Mouse (Mus musculus) lung, postnatal 0 days (tissue): ENCODE results near the gene Mdm2. TPM values are rescaled to one million over a fixed set of nuclear protein-coding genes. Genes with fewer than 3 reads are reported as not detected.
A peak's percentile ranks its signal among the peaks of the same experiment; 100 is the strongest.

Experiments
- ATAC-seq: fragments of 200-750 bp; cut with Nextera tagmentation; 2 replicates; pipeline ENCODE4 v1.8.0; 2017; ENCODE audit warnings: moderate library complexity
- DNase-seq: peaks from one replicate; pipeline ENCODE4 v3.0.0-alpha.2; 2016; ENCODE audit warnings: low spot score
- H3K27ac ChIP-seq: fragments of 300-500 bp; sonication (generic); 2 replicates; pipeline ENCODE4 v1.5.1; 2014; ENCODE audit warnings: antibody characterized with exemption, mild to moderate bottlenecking, low read length, mixed read lengths
- H3K27me3 ChIP-seq: fragments of 300-500 bp; sonication (generic); replicated peaks from 2 replicates; pipeline ENCODE4 v1.6.1; 2014; ENCODE audit warnings: low read length, mixed read lengths; ENCODE audit not compliant: insufficient read depth
- H3K36me3 ChIP-seq: fragments of 300-500 bp; sonication (generic); 2 replicates; pipeline ENCODE4 v1.6.1; 2014; ENCODE audit warnings: low read length, mixed read lengths; ENCODE audit not compliant: insufficient read depth
- H3K4me1 ChIP-seq: fragments of 300-500 bp; sonication (generic); 2 replicates; pipeline ENCODE4 v1.6.1; 2014; ENCODE audit warnings: antibody characterized with exemption, low read depth, low read length, mixed read lengths; ENCODE audit not compliant: insufficient read depth
- H3K4me2 ChIP-seq: fragments of 300-500 bp; sonication (generic); replicated peaks from 2 replicates; pipeline ENCODE4 v1.6.1; 2014; ENCODE audit warnings: low read depth, mild to moderate bottlenecking, low read length, moderate library complexity, mixed read lengths
- H3K4me3 ChIP-seq: fragments of 300-500 bp; sonication (generic); 2 replicates; pipeline ENCODE4 v1.5.1; 2014; ENCODE audit warnings: low read depth, low read length
- H3K9ac ChIP-seq: fragments of 300-500 bp; sonication (generic); replicated peaks from 2 replicates; pipeline ENCODE4 v1.6.1; 2014; ENCODE audit warnings: low read depth, mild to moderate bottlenecking
- H3K9me3 ChIP-seq: fragments of 300-500 bp; sonication (generic); 2 replicates; pipeline ENCODE4 v1.6.1; 2016; ENCODE audit warnings: low read length, mixed read lengths
- CTCF ChIP-seq: IDR thresholded peaks from 2 replicates; pipeline ENCODE4 v1.5.1; 2016; ENCODE audit warnings: antibody characterized with exemption, mild to moderate bottlenecking
- EP300 ChIP-seq: IDR thresholded peaks from 2 replicates; pipeline ENCODE4 v1.6.1; 2016; ENCODE audit warnings: antibody characterized with exemption, mild to moderate bottlenecking, control low read depth
- WGBS: fragments of 180-500 bp; shearing (Covaris S2); extraction: QIAGEN DNeasy Blood & Tissue Kit; methylation state at CpG from one replicate; pipeline ENCODE4 v1.1.7; 2014; 5-methylcytosine and 5-hydroxymethylcytosine counted together
- polyA plus RNA-seq: library from polyadenylated mRNA; unstranded; fragments of >200 nt; fragmentation: Nextera tagmentation; extraction: Ambion mirVana; gene quantifications from 2 replicates; pipeline ENCODE4 v1.2.1, GENCODE M21; 2015

The Mdm2 gene
- polyA plus RNA-seq, 1 experiment from 2014 or later = 22.7 TPM

DNA sequence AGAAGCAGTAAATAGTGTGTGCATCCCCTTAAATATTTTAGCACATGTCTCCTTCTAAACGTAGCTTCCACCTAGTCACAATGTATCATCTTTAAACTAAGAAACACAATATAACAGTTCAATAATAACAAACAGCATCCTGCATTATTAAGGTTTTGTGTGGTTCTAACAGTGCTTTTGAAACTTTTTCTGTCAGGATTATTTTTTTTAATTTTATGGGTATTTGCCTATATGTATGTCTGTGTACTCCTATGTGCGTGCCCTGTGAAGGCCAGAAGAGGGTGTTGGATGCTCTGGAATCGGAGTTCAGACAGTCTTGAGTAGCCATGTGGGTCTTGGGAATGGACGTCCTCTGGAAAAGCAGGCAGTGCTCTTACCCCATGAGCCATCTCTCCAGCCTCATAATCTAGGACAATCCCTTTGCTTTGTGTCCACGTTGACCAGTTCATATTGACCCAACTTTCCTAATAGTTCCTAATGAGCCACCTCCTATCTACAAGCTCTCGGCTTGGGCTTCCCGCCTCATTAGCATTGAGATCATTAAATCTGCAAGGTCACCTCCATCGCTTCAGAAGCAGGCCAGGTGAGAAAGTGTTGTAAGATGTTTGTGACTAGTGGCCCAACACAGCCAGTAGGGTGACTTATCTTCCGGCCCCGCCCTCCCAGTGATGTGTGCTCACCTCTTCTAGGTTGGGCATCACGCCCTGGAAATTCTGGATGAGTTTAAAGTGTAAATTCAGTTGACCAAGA lies 61.1 kb downstream of the Mdm2 start:
- Histone ChIP-seq H3K4me3 (no peak overlapping the region), H3K36me3 (no peaks in the 10 kb centered on the region), H3K27me3 (no peaks in the 10 kb centered on the region), H3K9me3 (no peaks in the 10 kb centered on the region), H3K9ac (no peak overlapping the region), H3K4me1 (no peaks in the 10 kb centered on the region), H3K4me2 (no peak overlapping the region), H3K27ac (peak overlapping the region; percentile 48)
- DNase-seq (peak; percentile 91), ATAC-seq (peak; percentile 93)
- 74% methylated on average over 11 of the region's 11 CpGs for WGBS
- TF ChIP-seq CTCF (no peak), EP300 (no peak; the same call in 1 of the 2 replicates)

DNA sequence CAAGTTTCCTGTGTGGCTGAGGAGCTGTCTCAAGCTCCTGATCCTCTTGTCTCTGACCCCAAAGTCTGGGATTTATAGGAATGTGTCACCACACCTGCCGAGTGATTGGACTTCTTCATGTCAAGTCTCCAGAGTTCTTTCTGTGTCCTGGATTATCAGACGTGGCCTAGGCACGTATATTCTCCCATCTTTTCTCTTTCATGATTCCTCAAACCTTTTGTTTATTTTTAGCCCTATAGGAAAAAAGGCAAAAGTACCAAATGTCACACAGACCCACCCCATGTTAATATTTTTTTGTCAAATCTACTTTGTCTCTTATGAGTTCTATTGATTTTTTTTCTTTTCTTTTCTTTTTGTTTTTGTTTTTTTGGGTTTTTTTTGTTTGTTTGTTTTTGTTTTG lies 61.9 kb downstream of the Mdm2 start:
- WGBS = 72% methylated on average over 3 of the region's 3 CpGs
- Histone ChIP-seq H3K27ac (no peak overlapping the region), H3K9me3 (no peaks in the 10 kb centered on the region), H3K9ac (no peak overlapping the region), H3K36me3 (no peaks in the 10 kb centered on the region), H3K4me1 (no peaks in the 10 kb centered on the region), H3K27me3 (no peaks in the 10 kb centered on the region), H3K4me2 (no peak overlapping the region), H3K4me3 (no peak overlapping the region)
- DNase-seq (no peak), ATAC-seq (no peak)
- no peak for TF ChIP-seq CTCF
- TF ChIP-seq EP300 = no peak

DNA sequence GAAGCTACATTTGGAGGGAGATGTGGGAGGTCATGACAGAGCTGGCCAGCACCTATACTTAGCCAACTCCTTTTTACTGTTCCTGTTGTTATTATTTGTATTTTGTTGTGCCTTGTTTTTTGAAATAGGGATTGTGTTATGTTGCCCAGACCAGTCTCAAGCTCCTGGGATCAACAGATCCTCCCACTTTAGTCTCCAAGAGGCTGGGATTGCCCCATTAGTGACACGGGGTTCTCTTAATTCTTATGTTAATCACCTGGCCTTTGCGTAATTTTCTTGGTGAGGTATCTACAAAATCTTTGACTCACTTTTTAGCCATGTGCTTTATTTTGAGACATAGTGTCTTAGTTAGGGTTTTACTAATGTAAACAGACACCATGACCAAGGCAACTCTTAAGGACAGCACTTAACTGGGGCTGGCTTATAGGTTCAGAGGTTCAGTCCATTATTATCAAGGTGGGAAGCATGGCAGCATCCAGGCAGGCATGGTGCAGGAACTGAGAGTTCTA lies 62.5 kb downstream of the Mdm2 start:
- no peak for TF ChIP-seq EP300
- no peak for TF ChIP-seq CTCF
- WGBS = 76% methylated on average over 2 of the region's 2 CpGs
- H3K4me1 ChIP-seq = peaks cover 4% of the 10 kb centered on the region; the same call in 1 of the 2 replicates
- H3K9ac ChIP-seq = no peak overlapping the region
- no peak overlapping the region for H3K4me2 ChIP-seq
- H3K27me3 ChIP-seq = no peaks in the 10 kb centered on the region
- DNase-seq (no peak), ATAC-seq (no peak)
- no peak overlapping the region for H3K27ac ChIP-seq
- no peaks in the 10 kb centered on the region for H3K36me3 ChIP-seq
- no peak overlapping the region for H3K4me3 ChIP-seq
- no peaks in the 10 kb centered on the region for H3K9me3 ChIP-seq

DNA sequence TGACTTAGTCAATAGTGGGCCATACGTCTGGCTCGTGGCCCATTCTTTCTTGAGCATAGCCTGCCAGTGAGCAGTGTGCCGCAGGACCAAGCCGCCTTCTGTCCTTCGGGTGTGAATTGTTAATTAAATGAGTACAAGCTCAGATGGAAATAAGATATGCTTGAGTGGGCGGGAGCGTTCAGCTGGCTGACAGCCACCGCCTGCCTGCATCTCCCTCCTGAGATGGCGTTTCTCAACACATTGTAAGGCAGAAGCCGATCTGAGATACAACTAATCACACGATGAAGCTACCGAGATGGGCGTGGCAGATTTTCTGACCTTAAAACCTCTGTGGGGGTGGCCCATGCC lies 63.4 kb downstream of the Mdm2 start:
- DNase-seq (no peak), ATAC-seq (no peak)
- no peak overlapping the region for H3K4me2 ChIP-seq
- peaks cover 5% of the 10 kb centered on the region; the same call in 1 of the 2 replicates for H3K4me1 ChIP-seq
- H3K36me3 ChIP-seq = no peaks in the 10 kb centered on the region
- TF ChIP-seq CTCF = no peak
- no peak for TF ChIP-seq EP300
- no peaks in the 10 kb centered on the region for H3K9me3 ChIP-seq
- H3K27me3 ChIP-seq = no peaks in the 10 kb centered on the region
- 75% methylated on average over 13 of the region's 13 CpGs for WGBS
- no peak overlapping the region for H3K4me3 ChIP-seq
- H3K9ac ChIP-seq = no peak overlapping the region
- no peak overlapping the region for H3K27ac ChIP-seq

DNA sequence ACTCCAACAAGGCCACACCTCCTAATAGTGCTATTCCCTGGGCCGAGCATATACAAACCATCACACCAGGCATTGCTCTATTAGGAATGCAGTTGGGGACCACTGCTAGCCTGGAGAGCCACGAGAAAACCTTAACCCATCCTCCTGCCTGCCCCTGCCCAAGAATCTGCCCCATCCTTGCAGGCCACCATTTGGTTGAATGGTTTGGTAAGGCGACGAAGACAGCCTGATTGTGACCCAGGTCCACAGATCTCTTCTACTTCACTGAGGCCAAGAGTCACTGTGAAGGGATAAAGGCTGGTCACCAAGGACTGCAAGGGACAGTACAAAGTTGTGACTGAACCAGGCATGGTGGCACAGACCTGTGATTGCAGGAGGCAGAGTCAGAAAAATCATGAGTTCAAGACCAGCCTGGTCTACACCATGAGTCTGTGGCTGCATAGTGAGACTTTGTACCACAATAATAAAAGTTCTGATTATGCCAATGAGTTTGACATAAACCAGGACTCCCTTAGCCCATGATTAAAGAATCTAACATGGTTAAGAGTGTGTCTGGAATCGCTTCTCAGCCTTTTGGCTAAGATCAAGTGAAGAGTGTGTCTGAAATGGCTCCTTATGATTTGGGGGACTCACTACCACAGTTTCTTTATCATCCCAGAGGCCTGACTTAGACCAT lies 63.9 kb downstream of the Mdm2 start:
- no peak overlapping the region for H3K4me3 ChIP-seq
- no peak overlapping the region for H3K4me2 ChIP-seq
- no peaks in the 10 kb centered on the region for H3K9me3 ChIP-seq
- no peak overlapping the region for H3K9ac ChIP-seq
- no peak for ATAC-seq
- WGBS = 89% methylated on average over 5 of the region's 5 CpGs
- no peak for TF ChIP-seq CTCF
- TF ChIP-seq EP300 = no peak
- H3K27ac ChIP-seq = no peak overlapping the region
- no peaks in the 10 kb centered on the region for H3K27me3 ChIP-seq
- H3K4me1 ChIP-seq = peaks cover 5% of the 10 kb centered on the region; the same call in 1 of the 2 replicates
- no peak for DNase-seq
- H3K36me3 ChIP-seq = no peaks in the 10 kb centered on the region

DNA sequence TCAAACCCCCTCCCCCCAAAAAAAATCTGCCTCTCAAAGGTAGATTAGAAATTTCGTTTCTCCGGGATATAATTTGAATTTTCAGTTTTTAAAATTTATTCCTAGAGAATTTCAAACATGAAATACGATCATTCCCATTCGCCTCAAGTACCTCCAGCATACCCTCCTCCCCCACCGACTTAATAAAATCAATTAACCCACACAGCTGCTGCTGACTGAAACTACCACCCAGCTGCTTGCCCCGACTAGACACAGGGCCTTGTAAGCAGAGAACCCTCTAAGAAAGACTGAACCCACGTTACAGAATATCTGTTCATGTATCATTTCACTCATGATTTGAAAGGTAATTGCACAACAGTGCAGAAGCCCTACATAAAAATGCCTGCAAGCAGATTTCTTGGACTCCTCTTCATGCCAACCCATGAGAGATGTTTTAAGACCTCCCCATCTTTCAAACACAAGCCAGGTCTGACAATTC lies 65.0 kb downstream of the Mdm2 start:
- Histone ChIP-seq H3K27me3 (no peaks in the 10 kb centered on the region), H3K9me3 (no peaks in the 10 kb centered on the region), H3K4me2 (no peak overlapping the region), H3K4me3 (no peak overlapping the region), H3K4me1 (peaks cover 5% of the 10 kb centered on the region; the same call in 1 of the 2 replicates), H3K27ac (no peak overlapping the region), H3K9ac (no peak overlapping the region), H3K36me3 (no peaks in the 10 kb centered on the region)
- no peak for TF ChIP-seq EP300
- no peak for TF ChIP-seq CTCF
- DNase-seq (no peak), ATAC-seq (no peak)
- 83% methylated on average over 7 of the region's 7 CpGs for WGBS
